Mouse (Mus musculus) urinary bladder, postnatal 10 days (tissue): Measurements from ENCODE around the gene Sacm1l.

Experiments
- DNase-seq: peaks from one replicate; pipeline ENCODE4 v3.0.0; 2022; ENCODE audit warnings: low spot score

Gene Sacm1l

DNA sequence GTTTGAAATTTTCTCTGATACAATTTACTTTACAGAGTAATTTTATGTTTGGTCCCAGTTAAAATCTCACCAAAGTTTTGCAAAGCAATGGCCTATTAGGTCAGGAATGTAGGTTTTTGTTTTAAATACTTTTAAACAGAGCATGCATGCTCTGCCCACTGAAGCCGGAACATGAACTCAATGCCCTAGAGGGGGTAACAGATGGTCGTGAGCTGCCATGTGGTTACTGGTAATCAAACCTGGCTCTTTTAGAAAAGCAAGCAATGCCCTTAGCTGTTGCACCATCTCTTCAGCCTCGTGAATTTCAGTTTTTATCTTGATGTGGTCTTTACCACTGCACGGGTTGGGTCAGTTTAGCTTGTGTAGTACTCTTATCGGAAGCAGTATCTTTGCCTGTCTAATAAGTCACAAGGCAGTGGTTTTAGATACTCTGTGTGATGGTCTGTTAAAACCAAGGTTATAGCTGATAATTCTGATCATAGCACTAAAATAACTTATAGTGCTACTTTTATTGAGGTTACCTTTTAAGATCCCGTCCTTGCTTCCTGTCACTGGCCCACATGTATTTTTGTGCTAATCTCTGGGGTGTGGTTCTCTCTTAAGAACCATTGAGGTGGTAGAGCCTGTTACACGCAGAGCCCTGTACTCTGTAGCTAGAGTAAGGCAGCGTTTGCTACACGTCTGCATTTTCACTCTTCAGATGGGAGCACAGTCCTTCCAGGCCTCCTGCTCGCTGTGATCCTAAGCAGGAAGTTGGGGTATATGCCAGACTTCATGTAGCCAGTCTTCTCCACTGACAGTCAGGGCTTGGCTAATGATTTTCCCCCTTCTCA, 48.0 kb downstream of the Sacm1l start:
- no peak for DNase-seq

DNA sequence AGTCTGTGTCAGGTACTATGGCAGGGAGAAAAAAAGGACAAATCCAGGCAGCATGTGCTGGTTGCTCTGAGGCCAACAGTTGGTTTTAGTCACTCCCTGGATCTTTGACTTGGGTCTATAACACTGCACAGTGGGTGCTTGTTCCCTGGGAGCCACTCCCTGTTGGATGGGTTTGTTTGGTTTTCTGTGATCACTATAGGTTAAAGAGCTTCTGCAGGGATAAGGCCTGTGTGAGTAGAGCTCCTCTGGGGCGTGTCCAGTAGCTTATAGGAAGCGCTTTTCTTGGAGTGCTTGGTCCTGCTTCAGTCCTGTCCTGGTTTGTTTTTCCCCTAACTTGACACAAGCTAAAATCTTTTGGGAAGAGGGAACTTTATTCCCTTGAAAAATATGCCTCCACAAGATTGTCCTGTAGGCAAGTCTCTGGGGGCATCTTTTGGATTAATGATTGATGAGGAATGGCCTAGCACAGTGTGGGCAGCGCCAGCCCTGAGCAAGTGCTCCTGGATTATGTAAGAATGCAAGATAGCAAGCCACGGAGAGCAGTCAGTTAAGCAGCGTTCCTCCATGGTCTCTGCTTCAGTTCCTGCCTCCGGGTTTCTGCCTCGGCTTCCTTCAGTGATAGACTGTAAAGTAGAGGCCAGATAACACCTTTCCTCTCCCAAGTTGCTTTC, 59.8 kb downstream of the Sacm1l start:
- no peak for DNase-seq

DNA sequence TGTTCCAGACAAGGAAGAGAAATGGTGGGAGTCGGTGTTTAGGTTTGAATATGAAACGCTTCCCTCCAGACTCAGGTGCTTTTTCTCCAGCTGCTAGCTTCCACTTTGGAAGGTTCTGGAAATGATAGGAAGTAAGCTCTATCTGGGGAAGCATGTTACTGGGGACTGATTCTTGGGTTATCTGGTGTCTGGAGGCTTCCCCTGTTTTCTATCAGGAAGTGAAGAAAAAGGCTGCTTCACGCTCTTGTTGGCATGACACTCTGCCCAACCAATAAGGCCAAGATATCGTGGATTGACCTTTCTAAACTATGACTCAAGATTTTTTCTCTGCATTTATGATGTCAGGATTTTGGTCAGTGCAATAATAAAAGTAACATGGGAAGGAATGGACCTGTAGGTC, 65.6 kb downstream of the Sacm1l start:
- DNase-seq, result no peak

GRCm38 (mm10) chr9:123596910-123597309, 67.4 kb downstream of the Sacm1l start:
- DNase-seq, result no peak

- DNase-seq, result no peak
Measured at GRCm38 (mm10) chr9:123597376-123597775, 67.8 kb downstream of the Sacm1l start.

- DNase-seq, result no peak
Measured at GRCm38 (mm10) chr9:123601529-123601928, 72.0 kb downstream of the Sacm1l start.

DNA sequence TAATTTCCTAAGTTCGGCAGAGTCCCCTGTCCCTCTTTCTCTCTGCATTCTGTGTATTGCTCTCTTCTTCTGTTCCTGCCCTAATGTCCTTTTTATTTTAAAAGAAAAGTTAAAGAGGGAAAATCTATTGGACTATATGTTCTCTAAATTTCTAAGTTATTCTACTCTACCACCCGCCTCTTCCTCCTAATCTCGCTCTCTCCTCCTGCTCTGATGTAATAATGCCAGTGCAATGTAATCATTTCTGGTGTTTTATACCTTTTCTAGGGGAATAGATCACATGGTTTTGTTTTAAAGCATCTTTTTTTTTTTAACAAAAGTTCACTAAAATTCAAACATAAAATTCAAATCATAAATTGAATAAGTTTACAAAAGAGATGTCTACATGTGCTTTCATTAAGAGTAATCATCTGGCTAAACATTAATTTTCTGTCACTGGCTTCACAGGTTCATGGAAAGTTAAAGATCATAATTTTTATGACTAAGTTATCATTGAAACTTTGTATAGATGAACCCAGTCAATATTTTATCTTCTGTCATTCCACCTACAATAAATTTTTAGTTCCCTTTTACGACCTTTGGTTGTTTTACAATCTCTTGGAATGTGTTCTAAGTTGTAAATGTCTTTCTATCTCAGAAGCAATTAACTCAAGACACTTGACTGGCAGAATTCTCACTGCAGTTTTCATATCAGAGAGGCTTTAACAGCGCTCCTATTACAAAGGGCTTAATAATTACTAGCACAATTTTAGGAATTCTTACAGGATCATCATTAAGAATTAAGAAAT, 90.9 kb downstream of the Sacm1l start:
- DNase-seq, result no peak

GRCm38 (mm10) chr9:123624741-123625140, 95.2 kb downstream of the Sacm1l start:
- DNase-seq, result no peak

DNA sequence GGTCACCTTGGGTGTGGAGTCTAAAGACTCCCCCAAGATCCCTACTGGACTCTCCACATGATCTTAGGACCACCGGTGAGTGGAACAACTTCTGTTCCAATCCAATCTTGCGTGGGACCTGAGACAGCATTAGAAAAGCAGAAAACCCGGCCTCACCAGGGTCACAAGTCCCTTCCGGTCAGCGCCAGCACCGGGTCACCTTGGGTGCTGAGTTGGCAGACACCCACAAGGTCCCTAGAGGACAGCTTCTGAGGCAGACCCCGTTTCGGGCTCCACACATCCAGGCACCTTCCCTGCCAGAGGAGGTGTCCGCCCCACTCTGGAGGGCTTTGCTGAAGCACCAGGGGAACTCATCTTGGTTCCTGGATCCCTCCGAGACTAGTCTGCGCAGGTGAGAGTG, 96.3 kb downstream of the Sacm1l start:
- DNase-seq, result no peak

GRCm38 (mm10) chr9:123631666-123632065, 102.1 kb downstream of the Sacm1l start:
- DNase-seq, result no peak

DNA sequence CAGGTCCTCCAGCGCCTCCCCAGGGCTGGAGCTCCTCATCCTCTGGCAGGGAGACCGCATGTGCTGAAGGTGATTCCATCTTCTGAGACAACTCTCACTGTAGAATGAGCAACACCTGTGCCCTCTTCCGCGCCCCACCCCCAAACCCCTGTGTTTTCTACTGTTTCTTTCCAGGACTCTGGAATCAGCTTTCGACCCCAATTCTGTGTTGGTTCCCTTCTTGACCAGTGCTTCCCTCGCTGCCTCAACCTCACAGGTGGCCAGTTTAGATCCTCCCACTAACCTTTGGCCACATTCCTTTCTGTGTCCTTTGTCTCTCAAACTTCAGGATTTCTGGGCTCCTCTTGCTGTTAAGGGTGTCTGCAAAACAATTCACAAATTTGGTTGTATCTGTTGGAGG, 102.7 kb downstream of the Sacm1l start, which contains the start of gene Slc6a20b:
Slc6a20b (minus strand) TSS at position 285 of the 400 bp plus-strand sequence.
- DNase-seq, result no peak

DNA sequence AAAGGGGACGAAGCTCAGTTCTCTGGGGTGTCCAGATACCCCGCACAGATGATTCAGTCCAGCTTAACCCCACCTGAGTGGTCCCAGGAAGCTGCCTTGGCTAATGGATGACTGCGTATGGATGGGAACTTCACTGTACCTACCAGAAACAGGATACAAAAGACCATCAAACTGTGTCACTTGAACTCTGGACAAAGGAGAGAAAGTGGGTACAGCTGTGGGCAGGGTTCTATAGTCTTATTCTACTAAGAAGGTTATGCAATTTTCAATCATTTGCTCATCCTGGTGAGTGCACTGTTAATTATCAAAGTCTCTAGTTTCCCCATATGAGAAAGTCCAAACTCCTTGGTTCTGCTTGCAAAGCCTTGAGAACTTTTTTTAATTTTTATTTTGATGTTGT, 103.4 kb downstream of the Sacm1l start:
- DNase-seq, result no peak

DNA sequence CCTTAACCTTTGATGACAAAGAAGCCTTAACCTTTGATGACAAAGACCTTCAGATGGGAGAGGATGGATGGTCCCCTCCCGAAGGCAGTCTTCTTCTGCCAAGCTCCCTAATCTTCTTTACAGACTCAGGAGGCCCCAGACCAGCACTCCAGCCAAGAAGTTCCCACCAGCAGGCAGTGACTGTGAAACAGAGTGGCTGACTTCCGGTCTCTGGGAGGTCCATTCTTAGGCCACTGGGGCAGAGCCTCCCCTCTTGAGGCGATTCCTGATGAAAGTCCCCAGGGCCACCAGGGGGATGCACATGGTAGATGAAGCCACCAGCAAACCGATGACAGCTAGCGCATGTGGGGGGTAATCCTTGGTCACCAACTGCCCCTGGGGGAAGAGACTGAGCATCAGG, 107.2 kb downstream of the Sacm1l start:
- no peak for DNase-seq

DNA sequence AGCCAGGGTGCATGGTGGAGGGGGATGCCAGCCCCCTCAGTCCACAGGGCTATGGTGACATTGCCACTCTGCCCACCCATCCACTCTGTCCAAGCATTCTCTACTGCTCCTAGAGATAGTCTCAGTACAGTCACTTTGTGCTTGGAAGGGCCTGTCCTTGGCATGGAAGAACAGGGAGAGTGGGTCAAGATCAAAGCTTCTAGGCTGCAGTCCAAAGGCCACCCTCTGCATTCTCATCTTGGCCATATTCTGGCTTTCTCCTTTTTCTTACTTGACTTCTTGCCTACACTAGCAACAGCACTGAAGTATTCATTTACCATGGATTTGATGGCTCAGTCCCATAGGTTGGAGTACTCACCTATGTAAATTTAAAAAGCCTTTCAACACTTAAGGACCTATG, 108.7 kb downstream of the Sacm1l start:
- DNase-seq, result no peak

DNA sequence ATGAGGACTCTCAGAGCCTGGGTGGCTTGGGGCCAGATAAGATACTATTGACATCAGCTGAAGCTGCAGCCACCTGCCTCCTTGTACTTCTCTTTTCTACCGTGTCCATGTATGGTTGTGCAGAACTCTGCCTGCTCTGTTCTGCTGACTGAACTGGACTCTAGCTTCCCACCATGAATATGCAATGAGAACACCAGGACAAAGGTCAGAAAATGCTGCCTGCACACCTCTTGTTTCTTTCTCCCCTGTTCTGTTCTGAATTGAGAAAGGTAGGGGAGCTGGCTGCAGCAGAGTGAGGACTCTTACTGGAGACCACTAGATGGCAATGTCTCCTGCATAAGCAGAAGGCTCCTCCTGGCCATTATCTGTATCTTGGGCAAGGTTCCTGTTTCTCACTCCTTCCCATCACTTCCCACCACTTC, 109.1 kb downstream of the Sacm1l start:
- no peak for DNase-seq

DNA sequence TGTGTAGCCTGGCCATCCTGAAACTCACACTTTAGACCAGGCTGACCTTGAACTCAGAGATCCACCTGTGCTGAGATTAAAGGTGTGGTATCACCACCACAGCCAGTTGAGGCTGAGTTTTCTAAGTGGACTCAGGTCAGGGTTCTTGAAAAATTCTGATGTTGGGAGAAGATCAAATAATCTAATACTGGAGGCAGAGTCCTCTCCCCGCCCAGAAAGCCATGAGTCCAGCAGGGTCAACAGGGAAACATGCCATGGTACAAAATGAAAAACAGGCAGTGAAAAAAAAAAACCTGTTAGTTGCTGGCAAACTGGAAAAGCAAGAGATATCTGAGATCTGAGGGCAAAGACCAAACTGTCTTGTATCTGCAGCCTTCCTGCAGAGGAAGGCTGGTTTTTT, 110.5 kb downstream of the Sacm1l start:
- DNase-seq, result no peak
